In genomic region chr6:148913938-148914337, GRCm38 (mm10) we compare ENCODE assay signal across 8 mouse cellular contexts. TPM values are rescaled to one million over a fixed set of nuclear protein-coding genes. Genes with fewer than 3 reads are reported as not detected.
DNase-seq lines count a peak whose midpoint lies in the region; ATAC-seq lines count a peak whose summit lies in the region.

No protein-coding gene starts in this region.

- H3K36me3 ChIP-seq in forebrain, embryonic 15.5 days, result no peaks in the 10 kb centered on the region
- H3K36me3 ChIP-seq in intestine, embryonic 16.5 days (ENCODE audit: control insufficient read depth, insufficient read depth, low read length), result no peaks in the 10 kb centered on the region
- H3K36me3 ChIP-seq in midbrain, embryonic 15.5 days (replicated peaks), result no peaks in the 10 kb centered on the region

- H3K4me1 ChIP-seq in forebrain, embryonic 15.5 days, result no peaks in the 10 kb centered on the region
- 0 out of 2 replicates have a peak, but pooled peaks cover 2% of the 10 kb centered on the region for H3K4me1 ChIP-seq in intestine, embryonic 16.5 days (ENCODE audit: control insufficient read depth, insufficient read depth, low read length)
- H3K4me1 ChIP-seq in midbrain, embryonic 15.5 days, result no peaks in the 10 kb centered on the region

- DNase-seq in 416B (ENCODE audit: low read depth), result peak; percentile 92
- DNase-seq in ES-CJ7 (ENCODE audit: low read depth, low spot score), result peak; percentile 86
- peak; percentile 40 for DNase-seq in left cerebral cortex, postnatal 4 days
- DNase-seq in thymus, postnatal 0 days (ENCODE audit: low spot score), result peak; percentile 65

- H3K27ac ChIP-seq in forebrain, embryonic 15.5 days (replicated peaks), result no peak overlapping the region
- no peak overlapping the region for H3K27ac ChIP-seq in intestine, embryonic 16.5 days (ENCODE audit: low read length)
- H3K27ac ChIP-seq in midbrain, embryonic 15.5 days, result no peak overlapping the region

- H3K9me3 ChIP-seq in forebrain, embryonic 15.5 days, result no peaks in the 10 kb centered on the region
- H3K9me3 ChIP-seq in intestine, embryonic 16.5 days (ENCODE audit: control insufficient read depth, low read length), result no peaks in the 10 kb centered on the region
- no peaks in the 10 kb centered on the region for H3K9me3 ChIP-seq in midbrain, embryonic 15.5 days

- H3K4me3 ChIP-seq in forebrain, embryonic 15.5 days, result no peak overlapping the region
- no peak overlapping the region for H3K4me3 ChIP-seq in intestine, embryonic 16.5 days (ENCODE audit: low read length)
- no peak overlapping the region for H3K4me3 ChIP-seq in midbrain, embryonic 15.5 days

- H3K27me3 ChIP-seq in forebrain, embryonic 15.5 days, result no peaks in the 10 kb centered on the region
- H3K27me3 ChIP-seq in intestine, embryonic 16.5 days (replicated peaks; ENCODE audit: control insufficient read depth, insufficient read depth, low read length), result no peaks in the 10 kb centered on the region
- no peaks in the 10 kb centered on the region for H3K27me3 ChIP-seq in midbrain, embryonic 15.5 days (replicated peaks)

- intact Hi-C loops in left cerebral cortex, postnatal 4 days (cut with DNase I), result loop anchor here (10.0 kb wide), 1 partner anchor 699 kb away; the partner anchor contains the start of gene Ergic2

- peak; percentile 40; the same call in 1 of the 2 replicates for ATAC-seq in cerebellum, adult (ENCODE audit: insufficient number of reproducible peaks, low FRiP score, low TSS enrichment)
- peak; percentile 83; the same call in 1 of the 2 replicates for ATAC-seq in forebrain, embryonic 15.5 days (replicated peaks)
- ATAC-seq in intestine, embryonic 16.5 days, result peak; percentile 76
- ATAC-seq in midbrain, embryonic 15.5 days (replicated peaks), result peak; percentile 69

- 15% methylated on average over 2 of the region's 2 CpGs for WGBS in forebrain, embryonic 15.5 days
- 8% methylated on average over 2 of the region's 2 CpGs for WGBS in intestine, embryonic 16.5 days
- WGBS in midbrain, embryonic 15.5 days, result 12% methylated on average over 2 of the region's 2 CpGs

- H3K9ac ChIP-seq in forebrain, embryonic 15.5 days (replicated peaks), result no peak overlapping the region
- no peak overlapping the region for H3K9ac ChIP-seq in intestine, embryonic 16.5 days (ENCODE audit: low read depth, low read length)
- H3K9ac ChIP-seq in midbrain, embryonic 15.5 days, result no peak overlapping the region

- no peak overlapping the region for H3K4me2 ChIP-seq in forebrain, embryonic 15.5 days (replicated peaks)
- no peak overlapping the region for H3K4me2 ChIP-seq in intestine, embryonic 16.5 days (ENCODE audit: low read depth, low read length)
- no peak overlapping the region for H3K4me2 ChIP-seq in midbrain, embryonic 15.5 days

RNA-seq across cellular contexts. Expression of gene Caprin2, which starts 17.9 kb away (rescaled TPM):
- polyA plus RNA-seq in forebrain, embryonic 15.5 days (2015; fragmentation: Nextera tagmentation; extraction: Ambion mirVana), result 9.9 and 10.6 TPM in 2 replicates
- polyA plus RNA-seq in intestine, embryonic 16.5 days (2015; fragmentation: Nextera tagmentation; extraction: Ambion mirVana), result 12.1 and 14.1 TPM in 2 replicates
- total RNA-seq in left cerebral cortex, postnatal 4 days (2021), result 10 to 100 TPM in 1 of 2 experiments, 1 to 10 TPM in 1; 9.5 to 11.5 TPM
- 11.0 and 14.2 TPM in 2 replicates for polyA plus RNA-seq in midbrain, embryonic 15.5 days (2015; fragmentation: Nextera tagmentation; extraction: Ambion mirVana)
- 7.2 and 7.6 TPM in 2 replicates for polyA plus RNA-seq in thymus, postnatal 0 days (2015; fragmentation: Nextera tagmentation; extraction: Ambion mirVana)

RNA-seq across cellular contexts. Expression of gene Sinhcaf, which starts 32.3 kb away (rescaled TPM):
- polyA plus RNA-seq in forebrain, embryonic 15.5 days (2015; fragmentation: Nextera tagmentation; extraction: Ambion mirVana), result 122 and 125 TPM in 2 replicates
- polyA plus RNA-seq in intestine, embryonic 16.5 days (2015; fragmentation: Nextera tagmentation; extraction: Ambion mirVana), result 76.8 and 88.5 TPM in 2 replicates
- 1 to 10 TPM; 8.2 to 9.6 TPM for total RNA-seq in left cerebral cortex, postnatal 4 days (2021)
- polyA plus RNA-seq in midbrain, embryonic 15.5 days (2015; fragmentation: Nextera tagmentation; extraction: Ambion mirVana), result 52.1 and 57.9 TPM in 2 replicates
- 79.5 and 80.9 TPM in 2 replicates for polyA plus RNA-seq in thymus, postnatal 0 days (2015; fragmentation: Nextera tagmentation; extraction: Ambion mirVana)

Comparison
In these comparisons a context has a peak if more than half of its experiments do, and no peak if none do; other contexts are left out.
1. DNase-seq: peak in every context shown above with its lines; median percentile 92 in 416B; 86 in ES-CJ7; 65 in thymus, postnatal 0 days; 40 in left cerebral cortex, postnatal 4 days.